Mouse (Mus musculus) frontal cortex, postnatal 36 days (tissue): Measurements from ENCODE around the gene Mcam.
"Not testable (repeated sequence)": the region's sequence is repeated elsewhere in the genome, so short reads cannot be mapped to it uniquely, and the experiment has no call there.

Experiments used
- DNase-seq, 2 experiments: peaks; one replicate each; pipeline ENCODE4 v3.0.0; 2022; ENCODE audit warnings: low spot score in 2 of 2

Mcam gene

DNA sequence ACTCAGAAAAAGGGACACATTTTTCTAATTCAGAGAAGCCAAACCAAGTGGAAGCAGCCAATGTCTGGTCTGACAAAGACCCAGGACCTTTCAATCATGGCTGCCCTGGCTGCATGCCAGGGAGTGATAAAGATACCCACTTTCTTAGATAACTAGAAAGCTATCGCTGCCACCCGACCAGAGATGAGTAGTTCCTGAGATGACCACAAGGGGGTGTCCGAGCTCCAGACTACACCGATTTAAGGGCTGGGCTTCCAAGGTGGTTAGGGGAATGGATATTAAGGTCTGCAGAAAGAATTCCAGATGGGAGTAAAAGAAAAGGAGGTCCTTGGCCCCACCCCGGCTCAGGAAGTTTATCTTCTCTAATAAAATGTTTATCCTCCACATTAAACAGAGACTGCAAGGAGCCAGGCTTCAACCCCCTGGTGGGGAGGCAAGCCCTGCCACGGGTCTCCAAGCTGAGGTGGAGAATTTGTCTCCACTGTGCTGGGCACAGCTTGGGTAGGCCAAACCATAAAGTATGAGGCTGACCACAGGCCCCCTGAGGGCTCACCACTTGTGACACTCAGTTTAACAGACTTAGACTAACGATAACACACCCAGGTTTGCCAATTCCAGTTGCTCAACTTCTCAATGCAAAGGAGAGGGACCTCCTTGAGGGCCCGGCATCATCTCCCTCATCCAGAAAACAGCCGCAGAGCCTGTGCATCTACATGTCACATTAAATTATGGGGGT lies 24.7 kb upstream of the Mcam start:
- peak; percentile 83 to 84 for DNase-seq

DNA sequence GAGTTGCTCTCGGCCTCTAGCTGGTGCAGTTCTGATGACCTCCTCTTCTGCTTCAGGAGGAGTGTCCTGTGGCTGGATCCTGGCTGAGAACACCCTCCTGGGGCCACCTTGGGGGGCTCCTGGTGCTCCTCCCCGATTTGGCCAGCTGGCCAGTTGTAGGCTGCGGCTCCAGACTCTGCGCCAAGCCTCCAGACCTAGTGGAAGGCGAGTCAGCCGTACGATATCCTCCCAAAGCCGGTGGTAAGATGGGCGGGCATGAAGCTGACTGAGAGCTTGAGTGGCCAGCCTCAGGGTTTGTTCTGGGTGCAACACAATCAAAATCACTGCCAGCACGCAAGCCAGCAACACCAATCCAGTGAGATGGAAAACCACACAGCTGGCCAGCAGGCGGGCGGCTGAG lies 22.4 kb upstream of the Mcam start:
- not testable (repeated sequence) for DNase-seq

DNA sequence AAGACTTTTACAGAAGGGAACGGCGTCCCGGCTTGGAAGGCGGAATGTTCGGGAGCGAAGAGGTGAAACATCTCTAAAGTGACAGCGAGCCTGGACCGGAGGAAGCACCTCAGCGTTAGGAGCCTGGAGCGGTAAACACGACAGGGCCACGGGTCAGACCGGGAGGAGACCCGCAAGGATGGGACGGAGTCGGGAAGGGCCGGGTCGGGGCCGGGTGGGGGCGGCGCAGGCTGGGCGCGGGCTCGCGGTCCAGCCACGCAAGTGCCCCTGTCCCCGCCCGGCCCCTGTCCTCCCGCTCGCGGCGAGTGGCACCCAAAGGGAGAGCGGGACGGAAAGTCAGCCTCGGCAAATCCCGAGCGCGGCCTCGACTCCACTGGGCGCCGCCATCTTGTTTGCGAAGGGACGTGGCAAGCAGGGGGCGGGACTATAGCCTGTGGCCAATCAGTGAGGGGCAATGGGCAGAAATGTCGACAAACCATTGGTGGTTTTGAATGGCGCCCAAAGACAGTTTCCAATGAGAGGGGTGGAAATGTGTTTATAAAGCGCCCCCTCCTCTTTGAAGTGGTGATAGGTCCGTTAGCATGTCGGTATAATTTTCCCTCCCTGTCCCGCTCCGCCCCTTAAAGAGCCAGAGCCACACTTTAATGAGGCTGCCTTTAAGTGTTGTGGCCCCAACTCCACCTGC lies 21.0 kb upstream of the Mcam start, which contains the start of the genes Gm49380 and Rnf26:
Gm49380 (minus strand) TSS at position 396 of the 685 bp plus-strand sequence.
Rnf26 (minus strand) TSS at position 413 of the 685 bp plus-strand sequence.
- DNase-seq = peak; percentile 90 to 96

DNA sequence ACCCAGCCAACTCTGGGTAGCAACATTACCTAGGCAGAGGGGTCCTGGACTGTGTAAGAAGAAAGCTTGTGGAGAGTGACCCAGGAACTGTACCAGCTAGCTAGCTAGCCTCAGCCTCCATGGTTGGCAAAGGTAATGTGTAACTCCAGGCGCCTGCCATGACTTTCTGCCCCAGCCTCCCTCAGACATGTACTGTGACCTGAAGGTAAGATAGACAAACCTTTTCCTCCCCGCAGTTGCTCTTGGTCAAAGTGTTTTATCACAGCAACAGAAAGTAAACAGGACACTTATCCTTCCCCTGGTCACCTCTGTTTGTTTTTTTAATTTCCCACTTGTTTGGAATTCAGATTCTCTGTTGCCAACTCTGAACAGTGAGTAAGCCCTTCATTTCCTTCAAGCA lies 19.8 kb upstream of the Mcam start:
- no peak for DNase-seq

DNA sequence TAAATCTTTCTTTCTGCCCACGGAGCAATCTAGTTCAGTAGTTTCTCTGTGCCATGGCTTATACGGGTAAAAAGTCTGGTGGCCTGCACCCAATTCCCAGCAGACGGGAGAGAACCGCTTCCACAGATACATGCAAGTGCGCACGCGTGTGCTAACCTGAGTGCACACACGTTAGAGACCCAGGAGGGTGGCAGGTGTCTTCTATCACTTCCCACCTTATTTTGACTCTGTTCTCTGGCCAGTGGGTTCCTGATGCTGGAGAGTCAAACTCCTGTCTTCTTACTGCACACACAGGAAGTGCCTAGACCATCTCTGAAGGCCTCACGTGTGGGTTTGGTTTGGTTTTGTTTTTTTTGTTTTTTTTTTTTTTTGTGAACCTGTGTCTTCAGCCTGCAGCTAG lies 18.7 kb upstream of the Mcam start:
- no peak for DNase-seq

DNA sequence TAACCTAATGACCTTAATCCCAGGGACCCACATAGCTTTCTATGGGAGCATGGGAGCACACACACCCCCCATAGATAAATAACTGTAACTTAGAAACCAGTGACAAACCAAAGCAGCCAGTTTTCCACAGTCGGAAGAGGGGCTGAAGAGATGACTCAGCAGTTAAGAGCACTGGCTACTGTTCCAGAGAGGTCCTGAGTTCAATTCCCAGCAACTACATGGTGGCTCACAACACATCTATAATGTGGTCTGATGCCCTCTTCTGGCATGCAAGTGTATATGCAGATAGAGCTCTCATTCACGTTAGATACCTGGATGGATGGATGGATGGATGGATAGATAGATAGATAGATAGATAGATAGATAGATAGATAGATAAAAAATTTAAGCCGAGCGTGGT lies 18.1 kb upstream of the Mcam start:
- no peak for DNase-seq

DNA sequence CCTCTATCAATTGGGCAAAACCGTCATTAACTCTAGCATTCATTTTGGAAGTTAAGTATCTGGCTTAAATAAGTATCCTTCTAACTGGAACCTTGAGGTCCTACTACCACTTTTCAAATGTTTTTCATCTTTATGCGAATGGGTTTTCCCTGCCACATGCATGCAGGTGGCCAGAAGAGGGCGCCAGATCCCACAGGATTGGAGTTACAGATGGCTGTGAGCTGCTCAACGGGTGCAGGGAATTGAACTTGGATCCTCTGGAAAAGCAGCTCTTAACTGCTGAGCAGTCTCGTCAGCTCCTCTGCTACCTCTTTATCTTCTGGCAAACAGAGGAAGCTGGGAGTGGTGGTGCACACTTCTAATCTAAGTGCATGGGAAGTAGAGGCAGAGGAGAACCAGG lies 15.3 kb upstream of the Mcam start:
- DNase-seq = no peak

DNA sequence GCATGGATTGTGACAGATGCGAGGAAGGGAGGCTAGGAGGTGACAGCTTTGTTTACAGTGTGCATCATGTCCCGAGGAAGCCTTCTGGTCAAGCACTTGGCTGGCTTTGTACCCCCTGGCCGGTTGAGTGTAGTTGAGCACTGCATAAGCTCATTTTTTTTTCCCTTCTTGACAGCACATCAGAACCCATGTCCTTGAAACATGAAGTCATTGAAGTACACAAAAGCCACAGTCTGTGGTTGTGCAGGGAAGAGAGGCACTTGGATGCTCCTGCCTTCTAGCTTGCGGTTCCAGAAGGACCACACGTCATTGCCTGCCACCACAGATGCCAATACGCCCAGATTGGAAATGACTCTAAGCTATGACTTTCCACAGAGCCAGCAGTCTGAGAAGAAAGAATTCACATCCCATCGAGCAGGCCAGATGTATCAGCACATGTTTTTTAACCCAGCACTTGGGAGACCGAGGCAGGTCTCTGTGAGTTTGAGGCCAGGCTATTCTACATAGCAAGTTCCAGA lies 14.3 kb upstream of the Mcam start:
- no peak for DNase-seq

DNA sequence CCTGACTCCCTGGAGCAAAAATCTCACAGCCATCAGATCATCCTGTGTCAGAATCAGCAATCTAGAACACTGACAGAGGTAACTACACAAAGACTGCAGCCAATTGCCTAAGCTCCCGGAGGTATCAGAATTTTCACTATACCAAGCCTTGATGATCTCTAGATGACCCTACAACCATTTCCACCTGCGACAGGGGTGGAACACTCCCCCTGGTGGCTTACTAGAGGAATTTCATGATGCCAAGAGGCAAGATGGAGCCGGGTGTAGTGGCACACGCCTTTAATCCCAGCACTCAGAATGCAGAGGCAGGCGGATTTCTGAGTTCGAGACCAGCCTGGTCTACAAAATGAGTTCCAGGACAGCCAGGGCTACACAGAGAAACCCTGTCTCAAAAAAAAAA lies 10.0 kb upstream of the Mcam start:
- no peak for DNase-seq

DNA sequence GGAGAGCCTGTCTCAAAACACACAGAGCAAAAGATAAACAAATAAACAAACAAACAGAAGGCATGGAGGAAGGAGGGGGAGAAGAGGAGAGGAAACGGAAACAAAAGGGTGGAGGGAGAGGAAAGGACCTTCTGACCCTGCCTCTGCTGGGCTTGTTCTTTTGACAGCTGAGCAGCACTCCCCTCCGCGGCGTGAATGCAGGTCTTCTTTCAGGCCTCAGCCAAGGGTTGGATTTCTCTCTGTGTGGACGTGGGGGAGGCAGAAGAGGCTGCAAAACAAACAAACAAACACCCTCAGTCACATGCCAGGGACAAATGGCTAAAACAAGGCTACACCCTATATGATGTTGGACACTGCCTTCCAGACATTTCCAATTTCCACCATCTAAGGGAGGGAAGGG lies 9.2 kb upstream of the Mcam start:
- no peak for DNase-seq

DNA sequence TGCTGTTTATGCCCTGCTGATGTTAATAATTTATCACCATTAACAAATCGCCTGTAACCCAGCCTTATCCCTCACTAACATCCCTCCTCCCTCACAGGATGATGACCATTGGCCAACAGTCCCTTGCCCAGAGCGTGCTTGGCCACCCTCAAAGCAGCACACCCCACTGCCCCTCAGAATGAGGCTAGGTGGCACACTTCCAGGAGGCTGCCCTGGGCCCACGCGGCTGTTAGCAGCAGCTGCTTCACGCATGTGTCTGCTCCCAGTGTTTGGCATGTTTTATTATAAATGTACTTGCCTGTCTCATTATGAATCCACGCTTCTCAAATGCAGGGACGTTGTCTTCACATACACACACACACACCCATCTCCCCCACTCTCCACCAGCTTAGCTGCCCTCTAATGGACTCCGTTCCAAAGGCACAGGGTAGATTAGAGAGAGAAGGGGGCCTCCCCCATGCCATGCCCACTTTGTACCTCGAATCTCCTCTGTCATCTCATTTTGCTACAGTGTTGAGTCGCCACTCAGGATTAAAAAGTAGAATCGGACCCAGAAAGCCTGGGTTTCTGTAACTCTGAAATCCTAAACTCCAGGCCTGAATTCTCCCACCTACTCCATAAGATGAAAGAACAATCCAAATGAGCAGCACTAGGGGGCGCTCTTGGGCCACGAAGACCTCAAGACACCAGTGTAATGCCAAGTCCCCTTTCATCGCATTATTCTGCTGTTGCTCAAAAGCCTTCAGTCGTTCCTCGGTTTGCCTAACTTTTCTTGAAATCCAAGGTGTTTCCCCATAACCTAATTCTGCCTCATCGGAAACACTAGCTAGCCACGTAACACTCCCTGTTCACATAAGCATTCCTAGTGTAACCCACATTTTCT lies 8.5 kb upstream of the Mcam start:
- peak; percentile 83 to 91 for DNase-seq

DNA sequence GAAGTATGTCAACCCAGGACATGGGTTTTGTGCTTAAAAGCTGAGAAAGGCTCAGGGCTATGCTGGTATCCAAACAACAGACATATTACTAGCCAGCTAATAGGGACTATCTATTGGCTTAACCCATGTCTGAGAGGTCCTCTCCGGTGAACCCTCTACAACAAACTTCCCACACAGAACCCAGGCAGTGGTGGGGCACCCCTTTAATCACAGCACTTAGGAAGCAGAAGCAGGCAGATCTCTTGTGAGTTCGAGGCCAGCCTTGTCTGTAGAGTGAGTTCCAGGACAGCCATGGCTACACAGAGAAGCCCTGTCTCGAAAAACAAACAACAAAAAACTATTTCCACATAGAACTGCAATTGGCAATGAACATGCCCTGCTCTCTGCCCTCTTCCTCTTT lies 7.5 kb upstream of the Mcam start:
- no peak for DNase-seq

DNA sequence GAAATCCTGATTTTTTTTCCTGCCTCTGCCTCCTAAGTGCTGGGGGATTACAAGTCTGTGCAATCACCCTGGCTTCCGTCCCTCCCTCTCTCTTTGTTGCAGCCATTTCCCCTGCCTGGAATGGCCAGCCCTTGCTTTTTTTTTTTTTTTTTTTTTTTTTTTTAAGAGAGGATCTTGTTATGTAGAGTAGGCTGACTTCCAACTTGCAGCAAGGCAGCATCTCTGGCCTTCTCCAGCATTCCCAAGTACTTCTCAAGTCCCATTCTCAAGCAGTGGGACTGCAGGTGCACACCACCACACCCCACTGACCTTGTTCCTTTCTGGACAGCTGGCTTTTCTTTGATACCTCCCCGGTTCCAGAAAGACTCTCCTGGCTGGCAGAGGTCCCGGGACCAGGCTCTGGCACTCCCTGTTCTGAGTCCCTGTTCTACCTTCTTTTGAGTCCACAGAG lies 6.9 kb upstream of the Mcam start:
- DNase-seq = no peak

DNA sequence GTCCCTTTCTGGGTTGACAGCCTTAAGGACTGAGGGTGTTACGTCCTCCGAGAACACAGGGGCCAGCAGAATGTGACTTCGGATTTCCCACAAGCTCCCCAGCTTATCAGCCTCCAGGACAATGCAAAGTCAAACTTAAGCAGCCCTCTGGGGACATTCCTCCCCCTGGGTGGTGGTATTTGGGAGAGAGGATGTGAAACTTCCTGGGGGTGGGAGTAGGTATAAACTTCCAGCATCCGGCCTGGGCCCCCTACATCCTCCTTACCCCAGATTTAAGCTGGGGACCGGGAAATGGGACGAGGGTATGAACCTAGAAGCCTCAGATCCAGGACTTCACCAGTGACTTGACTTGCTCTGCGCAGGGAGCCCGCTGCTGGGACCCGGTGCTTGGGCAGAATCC lies 4.6 kb upstream of the Mcam start:
- no peak for DNase-seq

DNA sequence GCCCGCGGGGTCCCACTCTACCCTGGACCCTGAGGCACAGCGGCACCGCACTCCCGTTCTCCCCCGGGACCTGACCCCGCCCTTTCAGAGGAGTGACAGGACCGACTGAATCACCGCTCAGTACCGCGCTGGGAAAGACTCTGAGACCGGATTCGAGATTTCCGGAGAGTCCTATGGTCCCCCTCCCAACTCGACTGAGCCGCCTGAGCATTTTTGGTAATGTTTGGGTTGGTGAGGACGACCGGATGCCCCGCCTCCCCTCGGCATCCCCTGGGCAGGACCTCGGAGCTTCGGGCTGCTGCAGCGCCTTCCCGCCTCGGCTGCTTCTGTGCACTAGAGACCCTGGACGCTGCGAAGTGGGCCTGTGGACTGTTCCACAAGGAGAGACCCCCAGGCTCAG lies 4.2 kb upstream of the Mcam start:
- no peak for DNase-seq

DNA sequence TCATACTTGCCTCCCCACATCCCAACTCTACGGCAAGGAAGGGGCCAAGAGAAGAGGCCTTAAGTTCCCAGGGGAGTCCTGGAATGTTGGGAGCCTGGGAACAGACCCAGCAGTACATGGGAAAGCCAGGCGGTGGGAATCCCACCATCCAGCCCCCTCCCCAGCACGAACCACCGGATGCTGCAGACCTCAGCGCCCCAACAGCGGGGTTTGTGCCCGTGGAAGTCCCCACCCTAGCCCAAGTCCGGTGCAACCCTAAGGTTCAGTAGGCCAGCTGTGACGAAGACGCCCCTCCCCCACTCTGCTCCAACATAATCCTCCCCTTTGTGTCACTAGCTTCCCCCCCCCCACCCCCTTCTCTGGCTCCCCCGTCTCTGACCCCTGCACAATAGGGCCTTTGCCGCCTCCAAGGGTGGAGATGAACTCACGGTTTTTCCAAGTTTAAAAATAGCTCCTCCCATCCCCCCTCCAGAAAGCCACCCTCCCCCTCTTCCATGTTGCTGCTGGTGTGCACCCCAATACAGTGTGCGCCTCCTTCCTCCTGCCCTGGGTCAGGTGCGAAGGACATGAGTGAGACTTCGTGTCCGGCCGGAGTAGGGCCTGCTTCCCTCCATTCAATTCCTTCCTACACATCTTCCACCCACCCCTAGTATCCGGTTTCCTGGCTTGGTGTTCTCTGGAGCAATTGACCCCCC lies 3.5 kb upstream of the Mcam start:
- no peak for DNase-seq

DNA sequence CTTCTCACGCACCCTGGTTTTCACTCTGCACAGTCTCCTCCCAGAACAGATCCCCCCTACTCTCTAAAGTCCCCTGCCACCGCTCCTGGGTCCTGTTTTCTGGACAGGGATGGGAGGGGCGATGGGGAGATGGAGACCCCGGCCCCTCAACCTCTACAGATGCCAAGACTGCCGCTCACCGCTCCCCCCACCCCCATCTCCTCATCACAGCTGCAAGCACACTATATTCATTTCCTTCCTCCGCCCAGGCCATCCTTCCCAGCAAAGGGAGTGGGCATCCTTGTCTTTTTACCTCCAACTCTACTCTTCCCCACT lies 3.0 kb upstream of the Mcam start:
- DNase-seq = no peak

DNA sequence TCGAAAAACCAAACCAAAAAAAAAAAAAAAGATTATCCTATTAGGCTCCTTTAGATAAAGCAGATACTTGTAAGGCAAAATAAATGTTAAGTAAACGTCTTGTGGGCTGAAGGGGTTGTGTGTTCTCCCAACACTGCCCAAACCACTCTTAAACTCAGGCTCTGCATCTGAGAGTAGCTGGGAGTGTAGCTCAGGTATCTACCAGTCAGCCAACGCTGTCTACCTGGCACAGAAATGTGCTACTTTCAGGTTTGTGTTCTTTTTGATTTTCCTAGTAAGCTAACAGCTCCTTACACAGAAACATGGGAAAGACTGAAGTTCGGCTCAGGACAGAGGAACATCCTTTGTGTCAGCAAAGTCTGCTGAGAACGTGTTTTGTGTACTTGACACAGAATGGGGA lies 2.1 kb upstream of the Mcam start:
- no peak for DNase-seq

DNA sequence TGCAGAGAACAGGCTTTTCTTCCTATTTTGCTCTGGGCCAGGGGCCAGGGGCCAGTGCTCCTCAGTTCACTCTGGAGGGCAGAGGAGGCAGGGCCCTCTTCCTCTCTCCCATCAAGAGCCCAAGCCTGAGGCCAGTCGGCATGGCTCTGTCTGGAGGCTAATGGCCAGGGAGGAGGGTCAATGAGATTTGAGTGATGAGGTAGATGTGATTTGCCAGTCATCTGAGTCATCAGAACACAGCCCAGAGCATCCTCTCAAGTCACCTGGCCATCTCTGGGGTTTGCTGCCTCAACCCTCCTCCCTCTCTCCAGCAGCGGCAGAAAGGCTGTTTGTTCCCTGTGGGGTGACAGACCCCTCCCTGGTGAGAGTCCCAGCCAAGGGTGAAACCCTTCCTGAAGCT lies 982 bp upstream of the Mcam start:
- no peak for DNase-seq

DNA sequence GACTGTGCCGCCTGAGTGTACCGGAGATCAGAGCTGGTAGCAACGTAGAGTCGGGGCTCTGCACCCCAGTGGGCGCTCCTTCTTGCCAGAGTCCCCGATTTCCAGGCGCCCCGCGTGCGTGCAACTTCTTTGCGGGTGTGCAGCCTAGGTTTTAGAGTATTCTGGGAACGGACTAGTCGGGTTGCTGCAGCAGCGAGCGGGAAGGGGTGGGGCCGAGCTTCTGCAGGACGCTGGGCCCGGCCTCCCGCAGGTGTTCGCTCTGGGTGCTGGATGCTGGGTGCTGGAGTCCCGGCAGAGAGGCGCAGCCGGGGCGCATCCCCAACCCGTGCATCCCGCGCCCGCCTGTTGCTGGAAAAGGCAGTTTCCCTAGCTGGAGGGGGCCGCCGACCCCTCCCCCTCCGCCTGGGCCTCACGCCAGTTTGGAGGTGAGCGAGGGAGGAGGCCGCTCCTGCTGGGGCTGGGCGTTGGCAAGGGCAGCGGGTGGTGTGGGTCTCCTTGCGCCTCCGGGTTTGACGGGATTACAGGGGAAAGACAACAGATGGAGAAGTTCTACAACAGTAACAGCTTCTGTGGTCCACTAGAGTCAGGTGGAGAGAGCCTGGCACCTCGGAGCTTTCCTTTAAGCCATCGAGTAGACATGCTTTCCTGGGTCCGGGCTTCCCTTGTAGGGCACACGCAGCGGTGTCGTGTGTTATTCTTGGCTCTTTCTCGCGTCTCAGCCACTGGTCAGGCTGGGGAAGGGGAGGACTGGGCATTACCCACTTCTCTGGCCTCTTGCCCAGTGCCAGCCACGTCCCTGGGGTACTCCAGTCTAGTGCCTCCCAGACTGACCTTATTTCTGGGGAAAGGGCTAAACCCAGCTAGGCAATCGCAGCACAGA lies 822 bp downstream of the Mcam start:
- DNase-seq = no peak
